Mouse (Mus musculus) G1E (cell line): ENCODE measurements around the gene Fbxw2. TPM values are rescaled to one million over a fixed set of nuclear protein-coding genes. Genes with fewer than 3 reads are reported as not detected.
"Not testable (repeated sequence)": the region's sequence is repeated elsewhere in the genome, so short reads cannot be mapped to it uniquely, and the experiment has no call there.

Experiments
- ATAC-seq: 2 replicates; pipeline ENCODE4 v1.8.0; 2016; ENCODE audit warnings: mild to moderate bottlenecking; ENCODE audit not compliant: insufficient number of reproducible peaks, poor library complexity, low FRiP score, severe bottlenecking; ENCODE audit errors: extremely low read depth
- DNase-seq: peaks from one replicate; pipeline ENCODE4 v3.0.0; 2012; ENCODE audit warnings: low spot score
- H3K27me3 ChIP-seq: 2 replicates; pipeline ENCODE4 v1.6.1; 2012; ENCODE audit warnings: mild to moderate bottlenecking, low read length, inconsistent platforms; ENCODE audit not compliant: insufficient read depth
- H3K36me3 ChIP-seq: replicated peaks from 2 replicates; pipeline ENCODE3; 2012; ENCODE audit warnings: mild to moderate bottlenecking, inconsistent platforms
- H3K4me1 ChIP-seq: 2 replicates; pipeline ENCODE4 v1.6.1; 2012; ENCODE audit warnings: low read depth, low read length, inconsistent platforms, mixed read lengths; ENCODE audit not compliant: insufficient read depth
- H3K4me3 ChIP-seq: 2 replicates; pipeline ENCODE4 v1.5.1; 2012; ENCODE audit warnings: low read depth, mild to moderate bottlenecking, inconsistent platforms, low read length, moderate library complexity, mixed read lengths
- H3K9me3 ChIP-seq: replicated peaks from 2 replicates; pipeline ENCODE4 v1.6.1; 2012; ENCODE audit warnings: inconsistent platforms
- CTCF ChIP-seq: IDR thresholded peaks from 2 replicates; pipeline ENCODE4 v1.5.1; 2012; ENCODE audit warnings: low read depth, low read length, inconsistent platforms, mixed read lengths
- GATA1 ChIP-seq: IDR thresholded peaks from 2 replicates; pipeline ENCODE4 v1.6.1; 2012; ENCODE audit warnings: borderline replicate concordance, low read length, inconsistent platforms, mixed read lengths
- GATA2 ChIP-seq: IDR thresholded peaks from 2 replicates; pipeline ENCODE4 v1.6.1; 2012; ENCODE audit warnings: low read depth, low read length, inconsistent platforms, borderline replicate concordance
- POLR2AphosphoS5 ChIP-seq: IDR thresholded peaks from 2 replicates; pipeline ENCODE4 v1.6.1; 2012; ENCODE audit warnings: low read depth, low read length, inconsistent platforms; ENCODE audit not compliant: insufficient replicate concordance
- TAL1 ChIP-seq: conservative IDR thresholded peaks from 2 replicates; pipeline ENCODE4 v1.6.1; 2012; ENCODE audit warnings: low read depth, low read length, inconsistent platforms, mixed read lengths
- polyA plus RNA-seq: library from polyadenylated mRNA; stranded (reverse); fragments of >175 nt; gene quantifications from 2 replicates; pipeline ENCODE4 v1.2.3, GENCODE M21; 2012
- total RNA-seq, 2 experiments: library from RNA; stranded (forward) in 1 of 2; stranded (reverse) in 1 of 2; fragments of 200-1000 nt in 1 of 2; fragments of >200 nt in 1 of 2; fragmentation: Nextera tagmentation in 1 of 2; gene quantifications; 2 replicates each; pipeline ENCODE4 v1.2.3; 2014 to 2017

The Fbxw2 gene
- total and polyA plus RNA-seq, 3 experiments = 26.1 to 99.5 (median 74.7) TPM

DNA sequence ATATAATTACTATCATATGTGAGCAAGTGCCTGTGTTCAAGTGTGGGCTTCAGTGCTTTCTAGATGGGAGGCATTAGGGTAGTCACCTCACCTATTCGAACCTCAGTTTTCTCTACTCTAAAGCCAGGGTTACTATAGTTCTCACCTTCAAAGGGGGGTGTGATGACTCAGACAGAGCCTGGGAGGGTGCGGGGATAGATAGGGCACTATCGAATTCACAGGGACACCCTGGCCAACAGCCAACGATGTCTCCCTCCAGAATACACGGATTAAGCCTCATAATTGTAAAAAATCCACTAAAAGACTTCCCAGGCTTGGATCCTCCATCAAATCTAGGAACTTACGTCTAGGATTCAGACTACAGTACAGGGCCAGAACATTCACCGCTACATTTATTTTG is 30.7 kb downstream of the Fbxw2 start:
- H3K4me1 ChIP-seq = peaks cover 26% of the 10 kb centered on the region
- DNase-seq (no peak), ATAC-seq (no peak)
- H3K4me3 ChIP-seq = no peak overlapping the region
- H3K27me3 ChIP-seq = no peaks in the 10 kb centered on the region
- peaks cover 67% of the 10 kb centered on the region for H3K36me3 ChIP-seq
- TF ChIP-seq POLR2AphosphoS5 (no peak), GATA1 (no peak), TAL1 (no peak), GATA2 (no peak), CTCF (no peak)
- H3K9me3 ChIP-seq = peaks cover 11% of the 10 kb centered on the region

- H3K36me3 ChIP-seq = peaks cover 75% of the 10 kb centered on the region
- ATAC-seq (no peak), DNase-seq (no peak)
- peaks cover 11% of the 10 kb centered on the region for H3K9me3 ChIP-seq
- no peak overlapping the region for H3K4me3 ChIP-seq
- no peaks in the 10 kb centered on the region for H3K27me3 ChIP-seq
- peaks cover 22% of the 10 kb centered on the region for H3K4me1 ChIP-seq
- TF ChIP-seq TAL1 (no peak), GATA2 (no peak), CTCF (no peak), POLR2AphosphoS5 (no peak), GATA1 (no peak)
Observed at GRCm38 (mm10) chr2:34794511-34794910, 31.6 kb downstream of the Fbxw2 start.

DNA sequence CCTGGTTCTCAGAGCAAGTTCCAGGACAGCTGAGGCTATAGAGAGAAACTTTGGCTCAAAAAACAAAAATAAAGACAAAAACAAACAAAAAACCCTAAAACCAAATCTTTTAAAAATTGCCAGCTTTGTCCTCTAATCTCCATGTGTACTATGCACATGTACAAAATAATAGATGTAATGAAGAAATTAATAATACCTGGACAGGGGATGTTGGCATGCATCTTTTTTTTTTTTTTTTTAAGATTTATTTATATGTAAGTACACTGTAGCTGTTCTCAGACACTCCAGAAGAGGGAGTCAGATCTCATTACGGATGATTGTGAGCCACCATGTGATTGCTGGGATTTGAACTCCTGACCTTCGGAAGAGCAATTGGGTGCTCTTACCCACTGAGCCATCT is 33.6 kb downstream of the Fbxw2 start:
- ATAC-seq, DNase-seq, H3K4me3 ChIP-seq, H3K27me3 ChIP-seq: not testable (repeated sequence)
- Histone ChIP-seq H3K9me3 (peaks cover 11% of the 10 kb centered on the region), H3K36me3 (peaks cover 85% of the 10 kb centered on the region), H3K4me1 (peaks cover 12% of the 10 kb centered on the region)

GRCm38 (mm10) chr2:34790282-34790681 is 35.8 kb downstream of the Fbxw2 start:
- TF ChIP-seq GATA2 (no peak), GATA1 (no peak), CTCF (no peak), POLR2AphosphoS5 (no peak), TAL1 (no peak)
- ATAC-seq (no peak), DNase-seq (no peak)
- Histone ChIP-seq H3K4me3 (no peak overlapping the region), H3K9me3 (peaks cover 11% of the 10 kb centered on the region), H3K4me1 (peaks cover 13% of the 10 kb centered on the region), H3K36me3 (peaks cover 86% of the 10 kb centered on the region), H3K27me3 (no peaks in the 10 kb centered on the region)

DNA sequence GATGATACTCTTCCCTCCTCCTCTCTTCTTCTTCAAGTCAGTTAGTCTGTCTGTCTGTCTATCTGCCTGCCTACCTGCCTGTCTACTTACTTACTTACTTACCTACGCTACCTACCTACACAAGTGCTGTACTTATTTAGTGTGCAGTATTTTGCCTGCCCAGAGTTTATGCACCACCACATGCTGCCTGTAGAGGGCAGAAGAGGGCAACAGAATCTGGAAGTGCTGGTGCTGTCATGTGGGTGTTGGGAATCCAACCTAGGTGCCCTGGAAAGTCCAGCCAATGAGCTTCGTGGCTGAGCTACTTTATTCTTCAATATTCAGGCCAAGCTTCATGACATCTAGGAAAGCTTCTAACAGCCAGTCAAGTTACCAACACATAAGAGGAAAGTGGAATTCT is 42.0 kb downstream of the Fbxw2 start:
- DNase-seq = no peak
- H3K4me3 ChIP-seq = no peak overlapping the region
- H3K36me3 ChIP-seq = peaks cover 91% of the 10 kb centered on the region

DNA sequence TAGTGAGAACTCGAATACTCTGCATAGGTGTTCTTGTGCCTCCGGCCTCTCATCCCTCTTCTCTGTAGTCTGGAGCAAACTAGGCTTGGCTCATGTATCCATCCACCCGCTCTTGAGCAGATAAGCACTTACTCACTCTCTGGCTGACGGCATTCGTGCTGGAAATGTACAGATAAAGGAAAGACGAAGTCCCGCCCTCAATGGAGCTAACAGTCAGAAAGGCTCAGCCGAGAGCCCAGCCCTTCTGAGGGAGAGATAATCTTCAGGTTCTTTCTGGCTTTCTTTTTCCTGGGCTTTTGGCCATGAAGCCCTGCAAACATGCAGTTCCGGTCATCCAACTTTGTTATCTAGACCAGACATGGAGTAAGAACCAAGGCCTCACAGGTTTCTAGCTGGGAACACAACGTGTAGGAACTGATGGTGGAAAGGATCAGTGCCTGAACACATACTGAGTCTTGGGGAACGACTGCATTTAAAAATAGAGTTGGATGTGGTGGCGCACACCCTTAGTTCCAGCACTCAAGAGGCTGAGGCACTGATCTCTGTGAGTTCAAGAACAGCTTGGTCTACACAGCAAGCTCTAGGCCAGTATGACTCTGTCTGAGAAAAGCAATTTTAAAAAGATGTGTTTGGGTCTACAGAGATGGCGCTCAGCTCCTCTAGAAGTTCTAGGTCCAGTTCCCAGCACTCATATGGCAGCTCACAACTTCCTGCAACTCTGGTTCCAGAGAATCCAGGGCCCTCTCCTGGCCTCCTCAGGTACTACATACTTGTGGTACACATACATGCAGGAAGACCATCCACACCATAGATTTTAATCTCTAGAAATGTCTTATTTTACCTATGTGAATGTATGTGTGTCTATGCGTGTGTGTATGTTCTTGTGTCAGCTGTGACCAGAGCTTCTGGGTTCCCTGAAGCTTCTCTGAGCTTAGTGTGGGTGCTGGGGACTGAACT is 42.8 kb downstream of the Fbxw2 start:
- peaks cover 42% of the 10 kb centered on the region for H3K4me1 ChIP-seq
- ATAC-seq (peak; percentile 89), DNase-seq (peak; percentile 72)
- H3K9me3 ChIP-seq = no peaks in the 10 kb centered on the region
- no peaks in the 10 kb centered on the region for H3K27me3 ChIP-seq
- peak overlapping the region; percentile 25; the same call in 1 of the 2 replicates for H3K4me3 ChIP-seq
- peaks cover 91% of the 10 kb centered on the region for H3K36me3 ChIP-seq
- TF ChIP-seq TAL1 (peak; percentile 81), GATA2 (no peak), CTCF (no peak), POLR2AphosphoS5 (no peak), GATA1 (no peak)

More for the DNA sequence above, 42.0 kb downstream of the Fbxw2 start:
- no peaks in the 10 kb centered on the region for H3K9me3 ChIP-seq
- TF ChIP-seq TAL1 (no peak), CTCF (peak; percentile 63)
- no peak for ATAC-seq
- H3K27me3 ChIP-seq = no peaks in the 10 kb centered on the region
- peaks cover 45% of the 10 kb centered on the region for H3K4me1 ChIP-seq
